Mouse (Mus musculus) brain, embryonic 14.5 days (tissue): Measurements from ENCODE around the gene Arl8a.

Experiments used
- CTCF ChIP-seq: fragments of 200-500 bp; IDR thresholded peaks from 2 replicates; pipeline ENCODE4 v1.5.1; 2012; ENCODE audit warnings: inconsistent platforms, mild to moderate bottlenecking, moderate library complexity, borderline replicate concordance; ENCODE audit not compliant: insufficient read depth, insufficient read length; ENCODE audit errors: extremely low read depth
- POLR2A ChIP-seq: fragments of 200-500 bp; IDR thresholded peaks from 2 replicates; pipeline ENCODE4 v1.6.1; 2012; ENCODE audit warnings: mild to moderate bottlenecking, inconsistent platforms, borderline replicate concordance; ENCODE audit not compliant: poor library complexity, insufficient read depth, insufficient read length, severe bottlenecking; ENCODE audit errors: extremely low read depth

GRCm38 (mm10) chr1:135186427-135186826 is 39.8 kb downstream of the Arl8a start:
- TF ChIP-seq CTCF: no peak
- no peak for TF ChIP-seq POLR2A
